Mouse (Mus musculus) activated CD4-positive, CD25-positive, alpha-beta regulatory T cell, adult 4 months (primary cell): ENCODE measurements around the gene Sun3. TPM values are rescaled to one million over a fixed set of nuclear protein-coding genes. Genes with fewer than 3 reads are reported as not detected.

Experiments
- ATAC-seq: one replicate; pipeline ENCODE4 v1.8.0; 2017
- polyA plus RNA-seq, 2 experiments: library from polyadenylated mRNA; unstranded; fragments of 100-300 nt; shearing (Covaris generic); gene quantifications; one replicate each; pipeline ENCODE4 v1.2.1; 2017

The Sun3 gene
- polyA plus RNA-seq, 2 experiments from 2014 or later: not detected

- ATAC-seq: no peak
These were observed 70.6 kb downstream of the Sun3 start for GRCm38 (mm10) chr11:8978154-8978553.

- ATAC-seq: no peak
These were observed 75.6 kb downstream of the Sun3 start, which contains the start of gene Pkd1l1 for GRCm38 (mm10) chr11:8973166-8973565. TSS of gene Pkd1l1 (minus strand) at chr11:8973266.

- ATAC-seq: no peak
These were observed 76.7 kb downstream of the Sun3 start for GRCm38 (mm10) chr11:8972093-8972492.

DNA sequence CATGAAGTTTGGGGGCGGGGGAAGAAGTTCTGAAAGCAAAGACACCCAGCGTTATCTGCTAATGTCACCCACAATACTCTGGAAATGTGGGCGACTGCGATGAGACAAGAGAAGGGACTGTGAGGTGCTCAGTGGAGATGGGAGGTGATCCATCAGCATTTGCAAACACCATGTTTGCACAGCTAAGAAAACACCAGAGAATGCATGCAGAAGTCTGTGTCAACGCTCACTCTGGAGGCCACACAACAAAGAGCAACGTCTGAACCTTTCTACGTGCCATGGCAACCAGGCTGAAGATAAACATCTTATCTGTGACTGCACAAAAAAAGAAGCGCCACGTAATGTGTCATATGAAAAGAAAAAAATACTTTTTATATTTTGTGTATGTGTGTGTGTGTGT is 78.3 kb downstream of the Sun3 start:
- ATAC-seq: no peak

DNA sequence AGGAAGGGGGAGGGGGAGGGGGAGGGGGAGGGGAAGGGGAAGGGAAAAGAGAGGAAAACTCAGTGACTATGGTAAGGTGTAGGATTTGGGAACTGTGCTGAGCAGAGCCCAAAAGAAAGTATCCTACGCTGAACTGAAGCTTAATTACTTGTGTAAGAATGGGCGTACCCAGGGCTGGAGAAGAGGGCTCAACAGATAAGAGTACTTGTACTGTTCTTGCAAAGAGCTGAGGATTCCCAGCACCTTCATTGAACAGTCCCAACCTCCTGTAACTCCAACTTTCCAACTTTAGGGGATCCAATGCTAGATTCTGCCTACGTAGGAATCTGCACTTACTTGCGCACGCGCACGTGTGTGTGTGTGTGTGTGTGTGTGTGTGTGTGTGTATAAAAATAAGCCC is 80.7 kb downstream of the Sun3 start:
- no peak for ATAC-seq

Other genes with a start within 250 kb of the Sun3 start
- gene Pkd1l1, start 75.7 kb downstream of the Sun3 start, polyA plus RNA-seq: not detected
- gene Hus1, start 37.8 kb downstream of the Sun3 start, polyA plus RNA-seq: 1 to 10 TPM; 6.9 to 7.6 TPM
- gene Gm11992, start 397 bp downstream of the Sun3 start, polyA plus RNA-seq: not detected
- gene Upp1, start 69.1 kb upstream of the Sun3 start, polyA plus RNA-seq: under 1 TPM in 1 of 2 experiments, not detected in 1; 0.41 TPM
- gene Abca13, start 143.0 kb upstream of the Sun3 start, polyA plus RNA-seq: under 1 TPM in 1 of 2 experiments, not detected in 1; 0.03 TPM